Mouse (Mus musculus): ENCODE data around the gene Llgl2.

The Llgl2 gene

GRCm38 (mm10) chr11:115876438-115876837, 52.6 kb downstream of the Llgl2 start:
- DNase-seq (ENCODE audit: low read depth, low spot score): no peak

GRCm38 (mm10) chr11:115877174-115877755, 53.4 kb downstream of the Llgl2 start:
- DNase-seq (ENCODE audit: low read depth, low spot score): no peak

GRCm38 (mm10) chr11:115878071-115878470, 54.2 kb downstream of the Llgl2 start:
- no peak for DNase-seq (ENCODE audit: low read depth, low spot score)

GRCm38 (mm10) chr11:115881002-115881401, 57.2 kb downstream of the Llgl2 start:
- DNase-seq (ENCODE audit: low read depth, low spot score): no peak

GRCm38 (mm10) chr11:115883251-115883650, 59.4 kb downstream of the Llgl2 start:
- DNase-seq (ENCODE audit: low read depth, low spot score): no peak

- no peak for DNase-seq (ENCODE audit: low read depth, low spot score)
These were observed 60.5 kb downstream of the Llgl2 start for GRCm38 (mm10) chr11:115884361-115884760.

- DNase-seq (ENCODE audit: low read depth, low spot score): no peak
These were observed 61.4 kb downstream of the Llgl2 start for GRCm38 (mm10) chr11:115885281-115885680.

- DNase-seq (ENCODE audit: low read depth, low spot score): no peak
These were observed 62.6 kb downstream of the Llgl2 start for GRCm38 (mm10) chr11:115886446-115886845.

GRCm38 (mm10) chr11:115888020-115888419, 64.2 kb downstream of the Llgl2 start:
- no peak for DNase-seq (ENCODE audit: low read depth, low spot score)

GRCm38 (mm10) chr11:115889159-115889558, 65.3 kb downstream of the Llgl2 start:
- no peak for DNase-seq (ENCODE audit: low read depth, low spot score)

GRCm38 (mm10) chr11:115892213-115892612, 68.4 kb downstream of the Llgl2 start:
- no peak for DNase-seq (ENCODE audit: low read depth, low spot score)

GRCm38 (mm10) chr11:115893071-115893470, 69.2 kb downstream of the Llgl2 start:
- no peak for DNase-seq (ENCODE audit: low read depth, low spot score)

- DNase-seq (ENCODE audit: low read depth, low spot score): no peak
These were observed 71.1 kb downstream of the Llgl2 start for GRCm38 (mm10) chr11:115894755-115895520.

- DNase-seq (ENCODE audit: low read depth, low spot score): no peak
These were observed 74.6 kb downstream of the Llgl2 start for GRCm38 (mm10) chr11:115898446-115898845.

- DNase-seq (ENCODE audit: low read depth, low spot score): no peak
These were observed 75.0 kb downstream of the Llgl2 start for GRCm38 (mm10) chr11:115898886-115899285.

- DNase-seq (ENCODE audit: low read depth, low spot score): no peak
These were observed 75.8 kb downstream of the Llgl2 start, which contains the start of gene Smim5 for GRCm38 (mm10) chr11:115899486-115900266. Gene Smim5 (plus strand): TSS chr11:115899966.

- DNase-seq (ENCODE audit: low read depth, low spot score): no peak
These were observed 76.9 kb downstream of the Llgl2 start for GRCm38 (mm10) chr11:115900561-115901337.

- no peak for DNase-seq (ENCODE audit: low read depth, low spot score)
These were observed 77.7 kb downstream of the Llgl2 start for GRCm38 (mm10) chr11:115901338-115902161.

- DNase-seq (ENCODE audit: low read depth, low spot score): no peak
These were observed 78.3 kb downstream of the Llgl2 start for GRCm38 (mm10) chr11:115902177-115902576.

- no peak for DNase-seq (ENCODE audit: low read depth, low spot score)
These were observed 79.0 kb downstream of the Llgl2 start for GRCm38 (mm10) chr11:115902831-115903230.

Measured in brain, embryonic 18.5 days (tissue).